In the genomic region with DNA sequence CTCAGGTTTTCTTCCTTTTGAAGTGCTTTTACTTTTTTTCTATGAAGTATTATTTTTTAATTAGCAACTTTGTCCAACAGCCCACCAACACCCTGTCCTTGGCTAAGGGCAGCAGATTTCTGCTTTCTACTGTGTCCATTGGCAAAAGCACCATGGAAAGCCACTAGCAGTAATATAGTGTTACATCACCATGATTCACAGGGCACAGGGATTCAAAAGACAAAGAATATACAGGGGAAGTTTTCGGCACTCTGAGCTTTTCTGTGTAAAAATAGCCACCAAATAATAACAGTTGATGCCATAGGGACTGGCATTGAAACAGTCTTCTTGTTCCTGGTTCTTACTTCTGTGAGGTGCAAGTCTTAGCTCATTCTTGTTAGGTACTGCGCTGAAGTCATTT, we compare ENCODE assay signal across 13 mouse cellular contexts.
"Had no signal": no experiment of that assay in that cellular context is flagged by ENCODE, and none has a peak within 500 bp of the region (broad histone marks: within the 10 kb centered on the region; RNA-seq: fewer than 3 reads in every experiment).

No protein-coding gene starts in this region.

- H3K9me3 ChIP-seq: neural tube, embryonic 15.5 days had no signal

- DNase-seq: kidney, adult 9 months; kidney, postnatal 36 days; left cerebral cortex, postnatal 4 days; liver, postnatal 0 days; lung, postnatal 14 days; thymus, postnatal 4 days had no signal

- H3K9ac ChIP-seq: liver, embryonic 12.5 days; liver, postnatal 0 days; lung, embryonic 15.5 days; midbrain, embryonic 13.5 days; neural tube, embryonic 15.5 days had no signal

- H3K4me3 ChIP-seq: layer of hippocampus, adult 2 months; liver, embryonic 12.5 days; lung, embryonic 15.5 days; midbrain, embryonic 13.5 days; neural tube, embryonic 15.5 days had no signal

- H3K27me3 ChIP-seq: liver, embryonic 12.5 days; lung, embryonic 15.5 days; midbrain, embryonic 13.5 days; neural tube, embryonic 15.5 days had no signal

- ATAC-seq: liver, postnatal 0 days; midbrain, embryonic 13.5 days had no signal

- H3K36me3 ChIP-seq: liver, embryonic 12.5 days; lung, embryonic 15.5 days; midbrain, embryonic 13.5 days; neural tube, embryonic 15.5 days had no signal

- H3K4me2 ChIP-seq: lung, embryonic 15.5 days; midbrain, embryonic 13.5 days; neural tube, embryonic 15.5 days had no signal

- H3K27ac ChIP-seq: kidney, postnatal 0 days; layer of hippocampus, adult 2 months; liver, embryonic 12.5 days; lung, embryonic 15.5 days; midbrain, embryonic 13.5 days; neural tube, embryonic 15.5 days; stomach, postnatal 0 days had no signal
